ENCODE assay signal across 18 mouse cellular contexts in the genomic region with DNA sequence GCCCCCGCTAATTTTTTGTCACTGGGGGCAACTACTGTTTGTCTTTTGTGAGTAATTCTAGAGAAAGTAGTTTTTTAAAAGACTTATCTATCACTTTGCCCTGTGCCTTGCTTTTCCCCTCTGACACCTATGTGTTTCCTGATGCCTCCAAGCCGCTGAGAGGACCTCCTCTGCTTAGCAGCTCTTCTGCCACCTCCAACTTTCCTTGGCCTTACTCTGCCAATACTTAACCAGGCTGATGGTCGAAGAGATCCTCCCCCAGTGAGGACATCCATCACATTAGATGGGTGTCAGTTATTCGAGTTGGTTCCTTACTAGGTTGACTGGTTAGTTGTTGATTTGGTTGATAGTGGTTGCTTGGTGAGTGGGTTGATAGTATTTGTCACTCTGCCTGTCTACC.
"Had no signal": no experiment of that assay in that cellular context is flagged by ENCODE, and none has a peak within 500 bp of the region (broad histone marks: within the 10 kb centered on the region; RNA-seq: fewer than 3 reads in every experiment).

No protein-coding gene starts in this region.

- H3K4me2 ChIP-seq: lung, embryonic 14.5 days; midbrain, embryonic 12.5 days; neural tube, embryonic 13.5 days; neural tube, embryonic 15.5 days had no signal

- H3K36me3 ChIP-seq: midbrain, embryonic 12.5 days; neural tube, embryonic 13.5 days; neural tube, embryonic 15.5 days had no signal

- H3K9me3 ChIP-seq: midbrain, embryonic 12.5 days; neural tube, embryonic 13.5 days; neural tube, embryonic 15.5 days had no signal

- H3K27ac ChIP-seq: liver, embryonic 14.5 days; midbrain, embryonic 12.5 days; neural tube, embryonic 13.5 days; neural tube, embryonic 15.5 days had no signal

- DNase-seq: lung, adult 18-20 months; lung, embryonic 14.5 days; lung, postnatal 10 days; lung, postnatal 4 days; retina, postnatal 1 day; right cerebral cortex, adult 18-20 months; right cerebral cortex, postnatal 25 days; right cerebral cortex, postnatal 4 days; spleen, adult 18-20 months; thymus, adult 18-20 months; thymus, postnatal 14 days; thymus, postnatal 36 days had no signal

- ATAC-seq: midbrain, embryonic 16.5 days had no signal

- H3K9ac ChIP-seq: liver, embryonic 14.5 days; lung, embryonic 14.5 days; midbrain, embryonic 12.5 days; neural tube, embryonic 13.5 days; neural tube, embryonic 15.5 days had no signal

- H3K4me3 ChIP-seq: midbrain, embryonic 12.5 days; myocyte; neural tube, embryonic 13.5 days; neural tube, embryonic 15.5 days had no signal
